Mouse (Mus musculus): ENCODE measurements around the gene Ddx43.

Ddx43 gene

DNA sequence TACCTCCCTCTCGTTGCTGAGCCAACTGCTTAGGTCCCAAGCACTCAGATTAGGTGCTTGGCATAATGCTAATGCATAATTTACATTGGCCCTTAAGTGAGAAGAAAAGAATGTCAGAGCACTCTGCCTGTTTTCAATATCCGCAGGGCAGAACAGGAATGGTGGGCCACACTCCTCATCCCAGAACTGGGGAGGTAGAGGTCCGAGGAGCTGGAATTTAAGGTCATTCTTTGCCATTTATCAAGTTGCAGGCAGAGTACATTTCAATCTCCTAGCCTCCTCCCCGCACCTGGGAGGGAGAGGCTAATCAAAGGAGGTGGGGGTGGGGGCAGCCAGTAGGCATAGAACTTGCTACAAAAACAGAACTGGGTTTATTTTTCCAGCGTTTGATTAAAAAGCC is 21.2 kb upstream of the Ddx43 start:
- DNase-seq = no peak

DNA sequence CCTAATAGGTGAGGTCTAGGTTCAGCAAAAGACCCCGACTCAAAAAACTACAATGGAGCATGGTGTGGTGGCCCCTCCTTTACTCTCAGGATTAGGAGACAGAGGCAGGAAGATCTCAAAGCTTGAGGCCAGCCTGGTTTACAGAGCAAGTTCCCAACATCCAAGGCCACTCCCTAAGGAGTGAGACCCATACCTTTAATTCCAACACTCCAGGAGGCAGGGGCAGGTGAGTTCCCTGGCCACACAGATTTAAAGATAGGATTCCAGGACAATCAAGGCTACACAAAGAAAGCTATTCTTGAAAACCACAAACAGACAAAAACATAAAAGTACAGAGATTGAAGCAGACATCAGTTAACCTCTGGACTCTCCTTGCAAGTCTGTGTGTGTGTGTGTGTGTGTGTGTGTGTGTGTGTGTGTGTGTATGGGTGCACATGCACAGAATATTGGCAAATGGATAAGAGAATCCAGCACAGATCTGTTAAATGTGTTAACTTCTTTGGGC is 20.6 kb upstream of the Ddx43 start:
- DNase-seq = no peak

DNA sequence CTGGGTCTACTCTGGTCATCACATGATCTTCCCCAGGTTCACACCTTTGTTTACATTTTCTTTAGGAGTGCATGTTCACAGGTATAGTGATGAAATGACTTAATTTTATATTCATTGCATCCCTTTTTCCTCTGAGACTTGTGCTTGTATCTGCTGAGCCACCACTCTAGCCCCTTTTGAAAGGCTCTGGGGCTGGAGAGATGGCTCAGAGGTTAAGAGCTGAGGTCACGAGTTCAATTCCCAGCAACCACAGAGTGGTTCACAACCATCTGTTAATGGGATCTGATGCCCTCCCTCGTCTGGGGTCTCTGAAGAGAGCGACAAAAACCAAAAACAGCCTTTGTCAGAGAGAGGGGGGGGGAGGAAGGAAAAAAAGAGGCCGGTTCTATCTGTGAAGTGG is 20.1 kb upstream of the Ddx43 start:
- no peak for DNase-seq

DNA sequence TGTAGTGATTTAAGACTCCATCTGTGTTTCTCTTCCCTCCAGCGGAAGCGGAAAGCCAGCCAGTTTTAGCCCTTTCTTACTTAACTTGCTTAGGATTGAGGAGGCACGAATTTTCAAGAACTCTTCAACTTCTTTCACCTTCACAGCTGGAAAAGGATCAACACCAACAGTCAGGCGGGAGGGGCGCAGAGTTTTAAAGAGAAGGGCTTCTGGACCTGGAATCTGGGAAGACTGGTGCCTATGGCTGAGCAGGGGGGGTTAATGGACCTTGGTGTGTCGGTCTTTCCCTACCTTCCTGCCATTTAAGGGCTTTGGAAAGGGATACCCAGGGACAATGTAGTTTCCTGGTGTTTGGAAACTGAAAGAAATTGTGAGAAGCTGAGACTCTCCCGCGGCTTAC is 18.0 kb upstream of the Ddx43 start:
- no peak for DNase-seq

DNA sequence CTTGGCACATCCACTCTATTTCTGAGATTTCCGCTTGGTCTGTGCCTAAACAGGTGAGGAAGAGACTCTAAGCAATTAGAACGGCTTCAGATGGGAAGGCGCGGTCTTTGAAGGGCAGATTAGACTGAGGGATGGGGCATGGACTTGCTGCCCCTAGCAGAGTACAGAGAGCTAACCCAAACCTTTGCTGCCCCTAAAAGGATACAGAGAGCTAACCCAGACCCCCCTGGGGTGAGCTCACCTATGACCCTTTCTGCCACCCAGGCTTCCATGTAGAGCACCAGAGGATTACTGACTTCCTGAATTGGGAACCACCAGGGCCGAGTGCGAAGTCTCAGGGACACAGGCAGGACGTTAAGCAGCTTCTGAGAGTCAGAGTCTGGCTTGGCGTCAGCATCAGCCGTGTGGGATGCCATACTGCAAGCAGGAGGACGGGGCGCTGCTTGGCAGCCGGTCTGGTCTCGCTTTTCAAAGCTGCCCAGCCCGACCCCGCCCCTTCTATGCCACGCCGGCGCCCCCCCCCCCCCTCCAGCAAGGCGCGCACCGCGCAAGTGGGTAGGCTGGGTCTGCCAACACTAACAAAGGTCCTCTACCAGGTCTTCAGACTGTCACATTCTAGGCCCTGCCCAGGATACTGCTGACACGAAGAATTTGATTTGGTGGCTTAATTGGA is 17.3 kb upstream of the Ddx43 start, which contains the start of gene Ooep:
Gene Ooep, minus strand, starts transcription at position 613 of the 673 bp plus-strand sequence.
- peak in 1 of 2 experiments; percentile 7 for DNase-seq

DNA sequence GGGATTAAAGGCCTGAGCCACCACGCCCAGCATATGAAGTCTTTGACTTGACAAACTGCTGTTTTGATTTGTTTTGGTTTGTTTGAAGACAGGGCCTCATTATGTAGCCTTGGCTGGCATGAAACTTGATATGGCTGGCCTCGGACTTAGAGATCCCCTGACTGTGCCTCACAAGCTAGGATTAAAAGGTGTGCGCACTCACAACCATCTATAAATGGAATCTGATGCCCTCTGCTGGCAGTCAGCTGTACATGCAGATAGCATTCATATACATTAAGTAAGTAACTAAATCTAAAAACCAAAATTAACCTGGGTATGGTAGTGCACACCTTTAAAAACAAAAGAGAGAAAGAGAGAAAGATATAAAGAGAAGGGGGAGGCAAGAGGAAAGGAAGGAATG is 9.7 kb upstream of the Ddx43 start:
- no peak for DNase-seq

DNA sequence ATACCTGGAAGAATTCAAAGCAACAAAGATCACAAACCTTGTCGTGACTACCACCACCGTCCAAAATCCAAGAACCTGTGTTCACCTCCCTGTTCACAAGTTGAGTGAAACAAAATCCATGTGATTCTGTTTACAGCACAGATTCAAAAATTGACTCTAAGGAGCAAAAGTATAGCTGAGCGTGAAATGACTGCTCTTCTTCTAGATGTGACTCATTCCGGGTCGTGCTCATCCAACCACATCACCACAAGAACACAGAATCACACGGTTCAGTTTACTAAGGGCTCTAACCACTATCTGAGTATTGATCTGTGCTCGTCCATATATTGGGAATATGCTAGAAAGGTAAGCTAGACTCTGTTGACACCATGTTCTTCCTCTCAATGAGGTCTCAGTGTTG is 8.6 kb upstream of the Ddx43 start:
- DNase-seq = no peak

DNA sequence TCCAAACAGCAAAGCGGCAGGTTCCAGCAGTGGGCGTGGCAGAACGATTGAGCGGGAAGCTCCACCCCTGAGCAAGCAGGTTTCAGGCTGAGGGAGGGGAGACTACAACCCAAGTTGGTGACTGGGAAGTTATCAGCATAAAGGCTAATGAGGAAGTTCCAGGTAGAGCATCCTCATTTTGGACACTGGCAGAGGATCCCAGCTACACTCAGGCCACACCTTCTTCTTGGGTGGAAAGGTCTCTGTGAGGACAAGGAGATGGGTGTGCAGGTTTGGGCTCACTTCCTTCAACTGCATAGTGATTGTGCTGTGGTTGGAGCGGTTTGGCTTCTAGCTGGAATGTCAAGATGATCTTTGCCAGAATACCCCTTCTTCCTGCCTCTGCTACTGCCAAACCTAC is 5.6 kb upstream of the Ddx43 start:
- DNase-seq = no peak

DNA sequence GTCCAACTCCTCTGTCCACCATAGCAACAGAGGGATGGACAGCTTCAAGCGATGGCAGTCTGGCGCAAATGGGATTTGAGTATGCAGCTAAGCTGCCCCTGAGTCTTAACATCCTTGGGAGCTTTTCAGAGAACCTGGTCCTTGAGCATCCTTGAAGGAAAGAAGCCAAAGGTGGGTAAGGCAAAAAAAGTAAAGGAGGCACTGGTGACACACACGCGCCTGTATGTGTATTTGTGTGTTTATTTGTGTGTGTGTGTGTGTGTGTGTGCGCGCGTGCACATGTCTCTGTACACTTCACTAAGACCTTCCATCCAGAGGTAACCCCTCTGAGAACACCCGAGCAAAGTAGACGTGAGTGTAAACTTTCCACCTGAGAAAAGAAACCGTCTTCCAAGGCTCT is 1.8 kb upstream of the Ddx43 start:
- no peak for DNase-seq

DNA sequence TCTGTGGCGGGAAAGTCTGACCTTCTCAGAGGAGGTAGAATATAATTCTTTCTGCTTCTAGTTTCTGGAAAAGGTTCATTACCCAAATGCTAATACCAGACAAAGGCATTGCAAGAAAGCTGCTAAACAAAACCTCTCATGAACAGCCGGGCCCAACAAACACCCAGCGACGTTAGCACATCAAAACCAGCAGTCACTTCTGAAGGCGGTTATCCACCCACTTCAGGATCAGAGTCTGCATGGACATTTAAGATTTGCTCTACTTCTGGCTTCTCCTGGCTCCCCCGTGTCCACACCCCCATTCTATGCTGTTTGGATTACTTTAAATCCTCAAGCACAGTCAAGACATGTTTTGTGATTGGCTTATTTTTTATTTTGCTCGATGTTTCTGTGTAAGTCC is 975 bp upstream of the Ddx43 start:
- DNase-seq = no peak

DNA sequence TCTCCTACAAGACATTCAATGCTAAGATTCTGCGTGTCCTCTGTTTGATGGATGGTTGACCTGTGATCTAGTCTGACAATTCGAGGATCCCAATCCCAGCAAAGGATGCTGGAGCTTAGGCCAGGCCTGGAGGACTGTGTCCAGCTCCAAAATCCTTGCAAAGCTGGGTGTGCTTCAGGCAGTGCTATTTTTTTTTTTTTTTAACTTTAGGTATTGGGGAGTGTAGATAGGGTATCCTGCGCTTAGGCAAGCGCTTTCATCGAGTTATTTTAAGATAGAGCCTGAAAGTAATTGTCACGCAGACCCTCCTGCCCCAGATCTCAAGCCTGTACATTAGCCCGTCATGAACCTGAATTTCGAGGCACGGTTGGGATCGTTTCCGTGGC is 340 bp upstream of the Ddx43 start:
- no peak for DNase-seq

DNA sequence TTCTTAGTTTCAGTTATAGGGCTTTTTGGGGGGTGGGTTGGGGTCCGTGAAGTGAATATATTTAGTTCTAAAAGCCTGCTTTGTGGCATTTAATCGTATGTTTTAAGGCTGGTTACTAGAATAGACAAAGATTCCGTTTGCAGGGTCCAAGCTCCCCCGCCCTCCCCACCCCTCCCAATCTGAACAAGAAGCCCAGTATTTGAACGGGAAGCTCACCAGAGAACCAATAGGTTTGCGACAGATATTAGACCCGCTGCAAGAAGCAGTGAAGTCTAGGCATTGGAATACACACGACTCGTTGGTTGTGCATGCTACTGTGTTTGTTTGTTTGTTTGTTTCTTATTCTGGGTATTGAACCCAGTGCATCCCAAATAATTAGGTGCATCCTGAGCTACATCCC is 940 bp downstream of the Ddx43 start:
- no peak for DNase-seq

DNA sequence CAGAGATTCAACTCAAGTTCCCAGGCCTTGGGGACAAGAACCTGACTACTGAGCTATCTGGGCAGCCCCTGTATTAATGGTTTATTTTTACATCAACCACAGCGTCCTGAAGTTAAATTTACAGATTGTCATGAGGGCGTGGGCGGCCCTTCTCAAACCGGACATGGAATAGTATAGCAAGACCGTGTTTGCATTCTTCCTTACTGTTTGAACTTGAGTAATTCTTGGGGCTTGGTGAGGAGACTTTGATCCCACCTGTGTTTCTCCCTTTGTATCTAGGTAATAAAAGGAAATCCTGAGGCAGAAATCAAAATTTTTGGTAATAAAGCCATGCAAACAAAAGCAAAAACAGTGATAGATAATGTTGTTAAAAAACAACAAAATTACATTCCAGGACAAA is 5.0 kb downstream of the Ddx43 start:
- no peak for DNase-seq

DNA sequence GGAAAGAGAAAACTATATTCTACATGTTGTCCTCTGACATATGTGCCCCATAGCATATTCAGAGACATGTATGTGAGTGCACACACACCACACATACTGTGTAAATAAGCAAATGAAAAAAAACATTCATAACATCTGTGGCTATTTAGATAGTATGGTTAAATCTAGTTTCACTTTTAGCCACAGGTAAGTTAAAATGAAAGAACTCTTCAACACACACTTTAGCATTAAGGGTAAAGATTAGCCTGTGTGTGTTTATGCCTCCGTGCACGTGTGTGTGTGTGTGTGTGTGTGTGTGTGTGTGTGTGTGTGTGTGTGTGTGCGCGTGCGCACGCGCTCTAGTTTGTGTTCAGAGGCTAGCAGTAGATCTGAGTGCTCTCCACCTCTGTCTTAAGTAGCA is 6.0 kb downstream of the Ddx43 start:
- no peak for DNase-seq

DNA sequence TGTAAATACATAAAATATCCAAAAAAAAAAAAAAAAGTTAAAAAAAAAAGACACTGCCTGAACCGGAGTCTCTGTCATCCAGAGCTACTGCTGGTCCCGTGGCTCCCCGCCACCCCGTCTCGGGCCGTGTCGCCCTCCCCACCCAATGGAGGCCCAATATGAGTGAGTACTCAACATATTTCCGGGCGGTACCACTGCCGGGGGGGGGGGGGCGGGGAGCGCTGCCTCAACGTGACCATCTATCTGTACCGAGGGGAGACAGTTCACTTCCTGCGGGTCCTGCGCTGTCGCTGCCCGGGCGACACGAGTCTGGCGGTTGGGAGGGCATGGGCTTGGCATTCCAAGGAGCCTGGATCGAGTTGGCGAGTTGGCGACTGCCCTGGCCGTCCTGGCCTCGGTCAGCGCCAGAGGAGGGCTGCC is 31.8 kb downstream of the Ddx43 start:
- DNase-seq = peak; percentile 19 to 28

DNA sequence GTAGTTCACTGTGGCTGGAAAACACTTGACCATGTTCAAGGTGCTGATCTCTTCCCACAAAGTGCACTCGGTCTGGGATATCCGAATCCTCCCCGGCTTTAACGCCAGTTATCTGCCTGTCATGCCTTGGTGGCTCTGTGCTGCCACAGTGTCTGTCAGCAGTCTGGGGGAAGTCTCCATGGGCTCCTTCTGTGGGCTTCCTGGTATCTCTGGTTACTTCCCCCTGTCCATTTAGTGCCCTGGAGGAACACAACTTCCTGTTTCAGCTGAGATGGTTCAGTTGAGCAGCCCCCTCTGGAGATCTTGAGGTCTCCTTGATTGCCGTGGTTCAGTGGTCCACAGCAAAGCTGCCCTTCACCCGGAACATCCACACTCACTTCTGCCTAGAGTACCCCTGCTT is 32.6 kb downstream of the Ddx43 start:
- DNase-seq = no peak

DNA sequence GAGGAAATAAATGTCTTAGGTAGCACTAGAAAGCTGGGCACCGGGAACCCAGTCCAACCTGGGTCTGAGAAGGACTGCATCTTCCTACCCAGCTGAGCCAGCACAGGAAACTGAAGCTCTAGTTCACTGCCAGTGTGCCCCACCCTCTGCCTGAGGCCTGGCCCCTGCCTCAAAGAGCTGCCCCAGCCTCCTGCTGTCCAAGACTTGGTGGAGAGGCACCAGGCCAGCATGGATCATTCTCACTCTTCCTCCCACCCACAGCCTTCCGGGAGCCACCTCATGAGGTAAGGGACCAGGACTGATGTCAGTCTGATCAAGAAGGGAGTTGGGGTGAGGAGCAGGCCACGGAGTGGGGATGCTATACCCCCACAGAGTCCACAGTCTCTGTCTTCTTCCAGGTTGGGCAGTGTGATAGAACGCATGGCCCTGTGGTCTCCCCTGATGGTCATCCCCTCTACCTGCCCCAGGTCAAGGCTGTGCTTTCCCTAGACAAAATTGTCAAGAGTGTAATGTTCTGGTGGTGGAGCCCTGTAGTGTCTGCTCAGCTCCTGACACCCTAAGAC is 33.4 kb downstream of the Ddx43 start:
- no peak for DNase-seq

DNA sequence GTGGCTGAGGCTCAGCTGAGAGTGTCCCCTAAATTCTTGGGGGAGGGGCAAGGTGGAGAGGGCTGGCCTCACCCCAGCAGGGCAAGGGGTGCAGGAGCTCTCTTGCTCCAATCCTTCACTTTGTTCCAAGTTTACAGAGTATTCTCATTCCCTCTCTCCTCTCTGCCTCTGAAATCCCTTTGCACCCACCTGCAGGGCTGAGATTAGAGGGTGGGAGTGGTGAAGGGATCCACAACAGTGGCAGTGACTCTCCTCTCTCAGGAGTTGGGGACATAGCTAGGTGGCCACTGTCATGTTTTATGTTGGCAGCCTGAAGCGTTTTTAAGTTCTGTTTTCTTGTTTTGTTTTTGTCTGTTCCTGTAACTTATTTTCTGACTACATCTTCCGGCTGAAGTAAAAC is 34.0 kb downstream of the Ddx43 start:
- no peak for DNase-seq

DNA sequence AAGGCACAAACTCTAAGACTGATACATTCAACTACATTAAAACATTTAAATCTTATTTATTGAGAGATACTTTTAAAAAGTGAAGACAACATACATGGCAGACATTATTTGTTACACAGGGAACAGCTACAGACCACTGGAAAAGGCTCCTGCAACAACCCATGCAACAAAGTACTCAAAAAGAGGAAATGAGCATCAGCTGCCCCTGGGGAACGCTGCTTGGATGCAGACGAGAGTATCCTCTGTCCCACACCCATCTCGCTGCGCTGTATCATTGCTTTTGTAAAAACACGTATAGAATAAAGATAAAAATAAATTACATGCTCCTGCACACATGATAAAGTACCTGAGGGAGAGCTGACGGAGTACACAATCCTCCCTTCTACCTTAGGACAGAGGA is 34.9 kb downstream of the Ddx43 start:
- DNase-seq = no peak

DNA sequence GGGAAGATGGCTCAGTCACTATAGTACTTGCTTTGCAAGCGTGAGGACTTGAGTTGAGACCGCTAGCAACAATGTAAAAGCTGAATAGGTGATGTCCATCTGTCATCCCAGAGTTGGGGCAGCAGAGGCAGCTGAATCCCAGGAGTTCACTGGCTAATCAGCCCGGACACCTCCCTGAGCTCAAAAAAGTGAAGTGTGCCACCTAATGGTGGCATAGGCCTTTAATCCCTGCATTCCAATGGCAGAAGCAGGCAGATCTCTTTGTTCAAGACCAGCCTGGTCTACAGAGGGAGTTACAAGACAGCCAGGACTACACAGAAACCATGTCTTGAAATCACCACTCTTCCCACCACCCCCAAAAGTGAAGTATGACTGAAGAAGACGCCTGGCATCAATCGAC is 36.9 kb downstream of the Ddx43 start:
- no peak for DNase-seq

DNA sequence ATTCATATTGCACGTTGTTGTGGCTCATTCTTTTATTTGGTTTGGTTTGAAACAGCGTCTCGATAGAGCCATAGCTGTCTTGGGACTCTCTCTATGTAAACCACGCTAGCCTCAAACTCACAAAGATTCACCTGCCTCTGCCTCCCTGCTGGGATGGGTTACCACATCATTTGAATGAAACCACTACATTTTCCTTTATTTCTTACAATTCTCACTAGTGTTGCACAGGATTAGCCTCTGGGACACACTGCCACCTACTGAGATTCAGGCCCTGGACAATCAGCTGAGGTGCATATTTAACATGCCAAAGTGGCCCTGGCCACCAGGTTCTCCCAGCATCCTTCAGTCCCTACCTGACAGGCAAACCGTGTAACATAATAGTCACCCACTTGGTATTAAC is 43.8 kb downstream of the Ddx43 start:
- DNase-seq = no peak

DNA sequence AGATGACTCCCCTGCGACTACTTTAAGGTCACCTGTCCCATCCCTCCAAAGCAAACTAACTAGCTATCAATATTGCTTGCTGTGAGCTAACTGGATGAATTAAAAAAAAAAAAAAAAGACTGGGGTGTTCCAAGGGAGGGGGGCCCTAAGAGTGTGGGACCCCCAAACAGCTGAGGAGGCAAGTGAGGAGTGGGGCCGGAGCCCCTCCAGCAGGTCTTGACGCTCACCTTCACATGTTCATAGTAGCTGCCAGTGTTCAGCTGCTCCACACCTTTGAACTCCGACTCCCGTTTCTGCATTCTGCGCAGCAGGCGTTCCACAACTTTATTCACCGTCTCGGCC is 46.6 kb downstream of the Ddx43 start:
- no peak for DNase-seq

DNA sequence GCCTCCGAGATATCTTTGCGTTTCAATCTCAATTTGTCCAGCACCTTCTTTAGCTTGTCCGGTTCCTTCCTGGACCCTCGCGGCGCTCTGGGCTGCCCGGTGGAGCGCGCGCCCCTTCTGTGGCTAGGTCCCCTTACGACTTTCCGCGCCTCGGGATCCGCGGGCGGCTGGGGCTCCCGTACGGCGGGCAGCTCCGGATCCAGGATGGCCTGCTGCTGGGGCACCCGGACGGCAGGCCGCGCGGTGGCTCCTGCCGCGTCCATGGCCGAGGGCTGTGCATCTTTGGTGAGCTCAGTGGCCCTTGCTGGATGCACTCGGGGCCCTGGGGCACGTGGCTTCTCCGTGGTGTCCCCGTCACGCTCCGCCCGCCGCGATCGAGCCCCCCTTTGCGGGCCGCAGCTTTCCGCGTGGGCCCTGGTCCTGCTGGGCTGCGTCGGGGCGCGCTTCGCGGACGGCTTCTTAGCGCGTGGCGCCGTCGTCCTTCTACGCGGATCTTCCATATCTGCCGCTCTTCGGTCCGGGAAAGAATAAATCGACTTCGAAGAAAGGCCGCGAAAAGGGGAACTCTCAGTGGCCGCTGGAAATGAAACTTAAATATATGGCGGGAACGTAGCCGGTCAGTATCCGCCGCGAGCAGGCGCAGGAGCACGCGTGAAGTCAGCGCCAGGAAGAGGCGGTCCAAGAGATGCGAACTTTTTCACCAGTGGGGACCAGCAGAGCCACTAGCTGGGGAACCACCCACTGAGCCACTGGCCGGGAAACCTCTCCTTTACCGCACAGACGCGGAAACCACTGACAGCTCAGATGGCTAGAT is 47.2 kb downstream of the Ddx43 start, which contains the start of gene Cgas:
Gene Cgas, minus strand, starts transcription at position 659 of the 814 bp plus-strand sequence.
- peak; percentile 34 to 53 for DNase-seq

DNA sequence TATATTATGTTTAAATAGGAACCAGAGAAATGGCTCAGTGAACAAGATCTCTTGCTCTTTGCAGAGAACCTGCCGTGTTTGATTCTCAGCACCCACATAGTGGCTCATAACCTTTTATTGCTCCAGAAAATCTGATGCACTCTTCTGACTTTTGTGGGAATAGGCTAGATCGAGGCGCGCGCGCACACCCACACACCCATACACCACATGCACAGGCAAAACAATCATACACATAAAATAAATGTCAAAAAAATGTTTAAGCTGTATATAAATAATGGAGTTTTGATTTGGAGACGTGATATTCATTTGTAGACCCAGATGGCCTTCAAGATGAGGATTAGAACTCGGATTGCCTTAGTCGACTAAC is 52.0 kb downstream of the Ddx43 start:
- DNase-seq = no peak
